29 mouse cellular contexts compared by ENCODE assay signal in genomic region chr17:81393040-81393439, GRCm38 (mm10). TPM values are rescaled to one million over a fixed set of nuclear protein-coding genes. Genes with fewer than 3 reads are reported as not detected.
DNase-seq lines count a peak whose midpoint lies in the region; ATAC-seq and TF ChIP-seq lines count a peak whose summit lies in the region.
"Had no signal": no experiment of that assay in that cellular context is flagged by ENCODE, and none has a peak within 500 bp of the region (broad histone marks: within the 10 kb centered on the region; RNA-seq: fewer than 3 reads in every experiment).

No protein-coding gene starts in this region.

- no peak overlapping the region for H3K9ac ChIP-seq in embryonic facial prominence, embryonic 11.5 days (replicated peaks; ENCODE audit: low read length)
- H3K9ac ChIP-seq in lung, embryonic 14.5 days, result no peak overlapping the region
- H3K9ac ChIP-seq: forebrain, postnatal 0 days; hindbrain, embryonic 12.5 days; neural tube, embryonic 12.5 days had no signal

- H3K9me3 ChIP-seq in embryonic facial prominence, embryonic 11.5 days (replicated peaks; ENCODE audit: control insufficient read depth, low read length), result no peaks in the 10 kb centered on the region
- H3K9me3 ChIP-seq in embryonic facial prominence, embryonic 10.5 days, result no peaks in the 10 kb centered on the region
- no peaks in the 10 kb centered on the region for H3K9me3 ChIP-seq in lung, embryonic 14.5 days (ENCODE audit: low read depth, low read length)
- H3K9me3 ChIP-seq: forebrain, embryonic 10.5 days; hindbrain, embryonic 12.5 days; megakaryocyte, embryonic 14.5 days; neural tube, embryonic 12.5 days had no signal

- WGBS in embryonic facial prominence, embryonic 11.5 days, result 55% methylated on average over 4 of the region's 4 CpGs
- WGBS in embryonic facial prominence, embryonic 10.5 days, result 72% methylated on average over 4 of the region's 4 CpGs
- 30% methylated on average over 4 of the region's 4 CpGs for WGBS in lung, embryonic 14.5 days

- ATAC-seq in embryonic facial prominence, embryonic 11.5 days (replicated peaks; ENCODE audit: insufficient number of reproducible peaks, low FRiP score, low TSS enrichment, low read depth), result no peak
- ATAC-seq in lung, embryonic 14.5 days (ENCODE audit: insufficient read depth), result peak; percentile 77
- ATAC-seq: forebrain, postnatal 0 days; inflammation-experienced regulatory T-cells, adult 6 months had no signal

- no peak overlapping the region for H3K4me2 ChIP-seq in embryonic facial prominence, embryonic 11.5 days (ENCODE audit: low read depth, low read length)
- H3K4me2 ChIP-seq in lung, embryonic 14.5 days, result no peak overlapping the region
- H3K4me2 ChIP-seq: hindbrain, embryonic 12.5 days; neural tube, embryonic 12.5 days had no signal

- no peaks in the 10 kb centered on the region for H3K36me3 ChIP-seq in embryonic facial prominence, embryonic 11.5 days (replicated peaks; ENCODE audit: control insufficient read depth, insufficient read depth, low read depth, low read length)
- H3K36me3 ChIP-seq in embryonic facial prominence, embryonic 10.5 days (replicated peaks), result no peaks in the 10 kb centered on the region
- peaks cover 3% of the 10 kb centered on the region; the same call in 1 of the 2 replicates for H3K36me3 ChIP-seq in lung, embryonic 14.5 days (ENCODE audit: insufficient read depth)
- H3K36me3 ChIP-seq: forebrain, embryonic 10.5 days; hindbrain, embryonic 12.5 days; neural tube, embryonic 12.5 days had no signal

- H3K27me3 ChIP-seq in embryonic facial prominence, embryonic 11.5 days (ENCODE audit: control insufficient read depth, insufficient read depth, low read length), result no peaks in the 10 kb centered on the region
- no peaks in the 10 kb centered on the region for H3K27me3 ChIP-seq in embryonic facial prominence, embryonic 10.5 days (replicated peaks; ENCODE audit: low read depth, poor library complexity, severe bottlenecking)
- no peaks in the 10 kb centered on the region for H3K27me3 ChIP-seq in lung, embryonic 14.5 days (ENCODE audit: insufficient read depth, low read length)
- H3K27me3 ChIP-seq: hindbrain, embryonic 12.5 days; megakaryocyte, embryonic 14.5 days; neural tube, embryonic 12.5 days had no signal

- DNase-seq in embryonic facial prominence, embryonic 11.5 days (ENCODE audit: low spot score), result peak; percentile 41
- no peak for DNase-seq in embryonic facial prominence, embryonic 10.5 days (ENCODE audit: low spot score)
- DNase-seq in lung, embryonic 14.5 days, result peak; percentile 82
- DNase-seq in lung, postnatal 25 days (ENCODE audit: low spot score), result no peak
- DNase-seq in forelimb bud, embryonic 11.5 days (ENCODE audit: low read depth, low spot score), result peak; percentile 49
- DNase-seq in mesoderm, embryonic 11.5 days (ENCODE audit: low read depth, low spot score), result peak; percentile 35
- no peak for DNase-seq in adrenal gland, postnatal 4 days (ENCODE audit: low spot score in 2 of 2)
- DNase-seq: adrenal gland, postnatal 10 days; cerebellum, adult 2 months; cerebellum, postnatal 36 days; forebrain, postnatal 0 days; gastrocnemius, postnatal 25 days; heart, adult 2 months; left cerebral cortex, postnatal 4 days; midbrain, embryonic 14.5 days; right cerebral cortex, postnatal 14 days; thymus, postnatal 36 days had no signal

- H3K4me3 ChIP-seq in embryonic facial prominence, embryonic 11.5 days (ENCODE audit: low read depth, low read length), result no peak overlapping the region
- H3K4me3 ChIP-seq in embryonic facial prominence, embryonic 10.5 days, result no peak overlapping the region
- no peak overlapping the region for H3K4me3 ChIP-seq in lung, embryonic 14.5 days (ENCODE audit: low read depth, low read length)
- H3K4me3 ChIP-seq: forebrain, embryonic 10.5 days; heart, adult 2 months; hindbrain, embryonic 12.5 days; megakaryocyte, embryonic 14.5 days; neural tube, embryonic 12.5 days had no signal

- no peaks in the 10 kb centered on the region for H3K4me1 ChIP-seq in embryonic facial prominence, embryonic 11.5 days (ENCODE audit: control insufficient read depth, insufficient read depth, low read length)
- H3K4me1 ChIP-seq in embryonic facial prominence, embryonic 10.5 days, result peaks cover 10% of the 10 kb centered on the region
- peaks cover 14% of the 10 kb centered on the region for H3K4me1 ChIP-seq in lung, embryonic 14.5 days (ENCODE audit: insufficient read depth)

- TF ChIP-seq CTCF in lung, embryonic 14.5 days (IDR thresholded peaks at IDR 0.05; ENCODE audit: low read depth), result no peak

- no peak overlapping the region for H3K27ac ChIP-seq in embryonic facial prominence, embryonic 11.5 days (replicated peaks; ENCODE audit: low read depth, low read length)
- no peak overlapping the region for H3K27ac ChIP-seq in embryonic facial prominence, embryonic 10.5 days (replicated peaks)
- no peak overlapping the region for H3K27ac ChIP-seq in lung, embryonic 14.5 days (ENCODE audit: low read depth)
- H3K27ac ChIP-seq: forebrain, embryonic 10.5 days; heart, adult 2 months; hindbrain, embryonic 12.5 days; neural tube, embryonic 12.5 days had no signal

RNA-seq across cellular contexts. Expression of gene Gm11096, which starts 48.5 kb away (rescaled TPM):
- not detected in 2 replicates for polyA plus RNA-seq in embryonic facial prominence, embryonic 11.5 days (2014; fragmentation: Nextera tagmentation; extraction: Ambion mirVana)
- polyA plus RNA-seq in embryonic facial prominence, embryonic 10.5 days (2016; fragmentation: Nextera tagmentation; extraction: Ambion mirVana), result not detected in 2 replicates
- polyA plus RNA-seq in lung, embryonic 14.5 days (2014; fragmentation: Nextera tagmentation; extraction: Ambion mirVana), result not detected in 2 replicates
- total RNA-seq in adrenal gland, postnatal 4 days (2021), result not detected
- total RNA-seq: adrenal gland, postnatal 10 days; forebrain, postnatal 0 days; gastrocnemius, postnatal 25 days; heart, adult 2 months; heart, postnatal 25 days; layer of hippocampus, postnatal 14 days; left cerebral cortex, adult 8-10 months; left cerebral cortex, postnatal 4 days; liver, adult 2 months had no signal
- polyA plus RNA-seq: cerebellum, adult 2 months; forebrain, embryonic 10.5 days; forebrain, postnatal 0 days; heart, adult 2 months; heart, embryonic 14.5 days; hindbrain, embryonic 12.5 days; inflammation-experienced regulatory T-cells, adult 6 months; kidney, embryonic 14.5 days; liver, adult 2 months; liver, embryonic 16.5 days; midbrain, embryonic 14.5 days; neural tube, embryonic 12.5 days had no signal

Comparison
In these comparisons a context has a peak if more than half of its experiments do, and no peak if none do; other contexts are left out.
1. DNase-seq: peak in embryonic facial prominence, embryonic 11.5 days (single experiment), lung, embryonic 14.5 days (single experiment), forelimb bud, embryonic 11.5 days (single experiment) and mesoderm, embryonic 11.5 days (single experiment); none in embryonic facial prominence, embryonic 10.5 days (single experiment), lung, postnatal 25 days (single experiment) and adrenal gland, postnatal 4 days (0 of 2).